Mouse (Mus musculus): ENCODE measurements around the gene Grik5. TPM values are rescaled to one million over a fixed set of nuclear protein-coding genes. Genes with fewer than 3 reads are reported as not detected.
"Not testable (repeated sequence)": the region's sequence is repeated elsewhere in the genome, so short reads cannot be mapped to it uniquely, and the experiment has no call there.

The Grik5 gene
- total RNA-seq, 2 experiments from 2014 or later = 3.3 to 3.9 TPM

- intact Hi-C loops (cut with DNase I; ENCODE audit: low total_unique reads) = no loop called here
- no peak for DNase-seq
Observed at GRCm38 (mm10) chr7:25047363-25047762, 24.8 kb downstream of the Grik5 start.

DNA sequence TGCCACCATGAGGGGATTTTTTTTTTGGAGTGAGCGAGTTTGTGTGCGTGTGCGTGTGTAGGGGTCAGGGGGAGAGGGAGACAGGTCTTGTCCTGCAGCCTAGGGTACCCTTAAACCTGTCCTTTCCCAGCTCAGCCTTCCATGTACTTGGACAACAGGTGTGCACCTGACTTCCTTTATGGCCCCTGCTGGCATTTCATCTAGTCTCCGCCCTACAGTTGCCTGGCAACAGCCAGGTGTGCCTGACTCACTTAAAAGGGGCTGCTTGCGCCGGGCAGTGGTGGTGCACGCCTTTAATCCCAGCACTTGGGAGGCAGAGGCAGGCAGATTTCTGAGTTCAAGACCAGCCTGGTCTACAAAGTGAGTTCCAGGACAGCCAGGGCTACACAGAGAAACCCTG is 27.5 kb downstream of the Grik5 start:
- DNase-seq; intact Hi-C loops (cut with DNase I; ENCODE audit: low total_unique reads): not testable (repeated sequence)

DNA sequence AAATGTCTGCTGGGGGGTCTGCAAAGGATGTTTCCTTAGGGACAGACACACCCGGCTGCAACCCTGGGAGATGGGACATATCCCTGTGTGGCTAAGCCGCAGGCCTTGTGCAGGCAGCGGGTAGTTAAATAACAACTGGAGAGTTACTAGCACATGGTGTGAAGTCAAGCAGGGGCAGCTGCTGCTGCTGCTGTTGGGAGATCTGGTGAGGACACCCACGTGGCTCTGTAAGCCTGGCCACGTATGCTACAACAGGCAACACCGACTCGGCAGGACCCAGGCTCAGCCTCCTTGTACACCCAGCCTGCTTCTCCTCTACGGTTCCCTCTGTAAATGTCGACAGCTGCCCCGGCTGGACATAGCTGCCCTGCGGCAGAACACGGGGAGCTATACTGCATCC is 30.2 kb downstream of the Grik5 start:
- intact Hi-C loops (cut with DNase I; ENCODE audit: low total_unique reads) = no loop called here
- DNase-seq = no peak

DNA sequence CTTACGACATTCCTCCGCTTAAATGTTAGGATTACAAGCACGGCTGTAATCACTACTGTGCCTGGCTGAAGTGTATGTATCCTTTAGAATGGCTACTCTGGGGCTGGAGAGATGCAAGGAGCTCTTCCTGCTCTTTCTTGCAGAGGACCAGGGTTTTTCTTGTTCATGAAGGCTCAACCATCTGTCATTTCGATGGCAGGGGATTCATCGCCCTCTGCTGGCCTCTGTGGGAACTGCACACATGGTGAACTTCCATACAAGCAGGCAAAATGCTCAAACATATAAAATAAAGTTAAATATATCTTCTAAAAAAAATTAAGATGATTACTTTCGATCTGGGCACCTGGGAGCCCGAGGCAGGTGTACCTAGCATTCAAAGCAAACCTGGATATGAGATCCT is 36.2 kb downstream of the Grik5 start:
- DNase-seq = peak; percentile 51
- intact Hi-C loops (cut with DNase I; ENCODE audit: low total_unique reads) = loop anchor here (10.0 kb wide), 1 partner anchor 59 kb away; no protein-coding TSS in a partner anchor

DNA sequence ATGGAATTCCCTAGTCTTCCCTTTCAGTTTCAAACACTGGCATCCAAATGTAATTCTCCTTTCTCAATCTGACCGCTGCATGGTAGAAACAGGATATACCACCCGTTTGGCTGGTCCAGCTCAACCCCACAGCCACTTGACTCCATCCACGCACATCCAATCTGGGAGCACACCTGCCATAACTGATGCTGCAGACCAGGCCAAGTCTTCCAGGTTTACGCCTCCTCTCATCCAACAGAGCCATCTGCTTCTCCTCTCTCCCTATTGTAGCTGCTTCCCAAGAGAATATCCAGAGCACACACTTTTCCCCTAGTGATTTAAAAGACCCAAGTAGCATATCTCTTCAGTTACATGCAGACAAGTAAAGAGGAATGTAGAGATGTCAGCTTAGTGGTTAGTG is 37.4 kb downstream of the Grik5 start:
- DNase-seq = no peak
- intact Hi-C loops (cut with DNase I; ENCODE audit: low total_unique reads) = loop anchor here (10.0 kb wide), 1 partner anchor 60 kb away; no protein-coding TSS in a partner anchor

DNA sequence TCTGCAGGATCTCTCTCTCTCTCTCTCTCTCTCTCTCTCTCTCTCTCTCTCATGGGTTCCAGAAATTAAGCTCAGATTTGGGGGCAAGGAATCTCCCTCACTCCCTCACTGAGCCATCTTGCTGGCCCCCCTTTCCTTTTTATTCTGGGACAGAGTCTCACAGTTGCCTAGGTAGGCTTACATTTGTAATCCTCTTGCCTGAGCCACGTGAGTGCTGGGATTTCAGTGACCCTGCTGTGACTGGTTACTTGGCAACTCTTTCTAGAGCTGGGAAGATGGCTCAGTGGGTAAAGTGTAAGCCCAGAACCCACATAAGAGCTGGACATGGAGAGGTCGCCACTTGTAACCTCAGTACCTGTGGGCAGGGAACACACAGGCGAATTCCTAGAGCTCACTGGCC is 40.6 kb downstream of the Grik5 start:
- intact Hi-C loops (cut with DNase I; ENCODE audit: low total_unique reads) = loop anchor here (10.0 kb wide), 1 partner anchor 63 kb away; no protein-coding TSS in a partner anchor
- DNase-seq = no peak

DNA sequence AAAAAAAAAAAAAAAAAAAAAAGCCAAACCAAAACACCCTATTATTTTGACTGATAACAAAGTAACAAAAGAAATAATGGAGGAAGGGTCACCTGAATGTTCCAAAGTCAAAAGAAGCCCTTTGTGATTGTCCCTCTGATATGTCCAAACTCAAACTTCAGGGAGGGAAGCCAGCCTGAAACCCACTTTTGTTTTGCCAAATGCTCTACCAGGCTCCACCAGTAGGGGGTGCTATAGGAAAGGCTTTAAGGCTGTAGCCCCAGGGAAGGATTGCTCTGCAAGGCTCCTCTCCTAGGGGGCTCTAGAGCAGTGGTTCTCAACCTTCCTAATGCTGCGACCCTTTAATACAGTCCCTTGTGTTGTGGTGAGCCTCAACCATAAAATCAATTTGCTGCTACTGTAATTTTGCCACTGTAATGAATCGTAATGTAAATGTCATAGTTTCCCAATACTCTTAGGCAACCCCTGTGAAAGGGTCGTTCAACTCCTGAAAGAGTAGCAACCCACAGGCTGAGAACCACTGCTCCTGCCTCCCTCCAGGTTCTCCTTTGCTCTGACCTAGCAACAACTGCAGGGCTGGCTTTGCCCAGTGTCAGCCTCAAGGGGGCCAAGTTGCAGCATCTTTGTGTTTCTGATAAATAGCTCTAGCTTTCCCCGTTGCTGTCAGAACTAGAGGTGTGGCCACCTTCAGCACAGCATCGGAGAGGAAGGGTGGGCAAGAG is 42.0 kb downstream of the Grik5 start:
- peak; percentile 61 for DNase-seq
- intact Hi-C loops (cut with DNase I; ENCODE audit: low total_unique reads) = loop anchor here (10.0 kb wide), 1 partner anchor 65 kb away; no protein-coding TSS in a partner anchor

- DNase-seq = no peak
- intact Hi-C loops (cut with DNase I; ENCODE audit: low total_unique reads) = no loop called here
Observed at GRCm38 (mm10) chr7:25026452-25026851, 45.7 kb downstream of the Grik5 start.

DNA sequence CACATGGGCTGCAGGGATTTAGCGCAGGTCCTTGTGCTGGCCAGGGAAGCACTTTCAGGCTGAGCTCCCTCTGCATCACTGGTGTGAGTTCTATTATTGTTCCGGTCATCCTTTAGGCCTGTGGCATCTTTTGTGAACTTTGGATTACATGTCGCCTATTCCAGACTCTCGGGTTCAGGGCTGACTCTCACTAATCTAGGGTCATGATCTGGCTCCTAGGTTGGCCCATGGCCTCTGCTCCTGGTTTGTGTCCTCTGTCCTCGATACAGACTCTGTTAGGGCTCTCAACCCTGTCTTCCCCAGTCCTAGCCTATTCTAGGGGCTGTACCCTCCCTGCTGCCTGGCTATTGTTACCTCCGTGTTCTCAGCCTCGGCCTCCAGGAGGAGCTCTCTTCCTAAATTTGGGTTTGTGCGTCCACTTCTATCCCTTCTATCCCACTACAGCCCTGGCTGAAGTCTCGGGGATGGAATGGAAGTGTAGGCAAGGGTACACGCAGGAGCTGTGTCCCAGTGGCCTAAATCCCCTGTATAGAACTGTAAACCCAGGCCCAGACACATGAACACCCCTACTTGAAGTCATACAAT is 46.2 kb downstream of the Grik5 start:
- intact Hi-C loops (cut with DNase I; ENCODE audit: low total_unique reads) = no loop called here
- DNase-seq = no peak

DNA sequence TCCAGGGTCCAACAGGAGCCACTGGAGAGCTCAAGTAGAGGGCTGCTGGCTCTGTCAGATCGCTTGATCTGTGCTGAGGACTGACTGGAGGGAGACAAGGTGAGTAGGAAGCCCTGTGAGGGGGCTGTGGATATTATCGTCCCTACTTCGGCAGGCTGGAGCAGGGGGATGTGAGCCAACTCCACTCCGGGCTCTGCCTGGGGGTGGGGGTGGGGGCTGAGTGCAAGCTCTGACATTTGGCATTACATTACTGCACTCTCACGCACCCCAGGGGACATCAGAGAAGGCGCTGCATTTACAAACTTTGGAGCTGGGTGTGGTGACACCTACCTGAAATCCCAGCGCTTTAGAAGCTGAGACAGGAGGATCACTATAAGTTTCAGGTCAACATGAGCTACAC is 60.6 kb downstream of the Grik5 start:
- DNase-seq = no peak
- intact Hi-C loops (cut with DNase I; ENCODE audit: low total_unique reads) = no loop called here

DNA sequence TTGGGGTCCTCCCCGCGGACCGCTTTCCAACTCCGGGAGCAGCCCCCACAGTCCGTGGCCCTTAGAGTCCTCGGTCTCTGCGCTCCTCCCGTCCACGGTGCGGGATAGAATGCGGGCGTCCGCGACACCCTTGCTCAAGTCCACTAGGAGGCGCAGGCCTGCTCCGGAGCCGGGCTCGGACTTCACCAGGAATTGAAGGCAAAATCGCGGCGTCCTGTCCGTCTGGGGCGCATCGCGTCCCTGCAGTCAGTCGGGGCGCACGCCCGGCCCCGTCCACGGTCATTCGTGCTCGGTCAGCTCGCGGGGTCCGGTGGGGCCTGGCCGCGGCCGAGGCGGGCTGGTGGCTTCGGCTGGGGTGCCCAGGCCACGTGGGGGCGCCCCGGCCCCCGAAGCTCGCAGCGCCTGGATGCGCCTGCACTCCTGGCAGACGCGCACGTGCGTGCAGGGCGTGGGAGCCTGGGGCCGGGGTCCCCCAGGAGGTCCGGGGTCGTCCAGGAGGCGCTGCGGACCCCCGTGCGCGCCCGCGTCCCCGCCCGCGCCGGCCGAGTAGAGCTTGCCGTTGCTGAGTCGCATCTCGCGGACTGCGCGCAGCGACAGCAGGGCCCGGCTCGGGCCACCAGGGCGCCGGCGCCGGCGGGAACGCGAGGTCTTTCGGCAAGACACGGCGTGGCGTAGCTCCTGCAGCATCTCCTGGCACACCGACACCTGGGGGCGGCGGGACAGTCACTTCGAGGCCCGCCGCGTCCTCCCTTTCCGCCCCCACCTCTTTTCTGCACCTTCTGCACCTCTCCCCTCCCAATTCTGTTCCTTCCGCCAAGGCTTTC is 61.8 kb downstream of the Grik5 start:
- intact Hi-C loops (cut with DNase I; ENCODE audit: low total_unique reads) = no loop called here
- DNase-seq = no peak

- intact Hi-C loops (cut with DNase I; ENCODE audit: low total_unique reads) = no loop called here
- DNase-seq = no peak
Observed at GRCm38 (mm10) chr7:25009099-25009700, 62.9 kb downstream of the Grik5 start.

- peak; percentile 58 for DNase-seq
Observed at GRCm38 (mm10) chr7:25008635-25009034, 63.5 kb downstream of the Grik5 start.

GRCm38 (mm10) chr7:25007609-25008374 is 64.4 kb downstream of the Grik5 start:
- DNase-seq = no peak
- intact Hi-C loops (cut with DNase I; ENCODE audit: low total_unique reads) = no loop called here

More at GRCm38 (mm10) chr7:25008635-25009034, 63.5 kb downstream of the Grik5 start:
- intact Hi-C loops (cut with DNase I; ENCODE audit: low total_unique reads) = no loop called here

GRCm38 (mm10) chr7:25006586-25007364 is 65.4 kb downstream of the Grik5 start:
- DNase-seq = no peak
- intact Hi-C loops (cut with DNase I; ENCODE audit: low total_unique reads) = no loop called here

DNA sequence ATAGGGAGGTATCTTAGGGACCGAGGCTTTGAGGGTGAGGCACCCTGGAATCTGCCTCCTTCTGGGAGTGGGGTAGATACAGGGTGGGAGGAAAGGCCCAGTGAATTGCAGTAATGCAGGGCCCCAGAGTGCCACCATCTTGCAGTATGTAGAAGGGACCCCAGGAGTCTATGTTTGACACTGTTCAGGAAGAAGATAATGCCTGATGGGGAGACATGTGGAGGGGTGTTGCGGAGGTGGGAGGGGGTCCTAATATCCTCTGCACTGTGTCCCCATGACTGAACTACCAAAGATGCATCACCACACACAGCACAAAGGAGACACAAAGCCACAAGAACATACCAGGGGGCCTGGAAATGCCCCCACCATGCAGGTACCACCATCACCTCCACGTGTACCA is 66.0 kb downstream of the Grik5 start:
- intact Hi-C loops (cut with DNase I; ENCODE audit: low total_unique reads) = no loop called here

DNA sequence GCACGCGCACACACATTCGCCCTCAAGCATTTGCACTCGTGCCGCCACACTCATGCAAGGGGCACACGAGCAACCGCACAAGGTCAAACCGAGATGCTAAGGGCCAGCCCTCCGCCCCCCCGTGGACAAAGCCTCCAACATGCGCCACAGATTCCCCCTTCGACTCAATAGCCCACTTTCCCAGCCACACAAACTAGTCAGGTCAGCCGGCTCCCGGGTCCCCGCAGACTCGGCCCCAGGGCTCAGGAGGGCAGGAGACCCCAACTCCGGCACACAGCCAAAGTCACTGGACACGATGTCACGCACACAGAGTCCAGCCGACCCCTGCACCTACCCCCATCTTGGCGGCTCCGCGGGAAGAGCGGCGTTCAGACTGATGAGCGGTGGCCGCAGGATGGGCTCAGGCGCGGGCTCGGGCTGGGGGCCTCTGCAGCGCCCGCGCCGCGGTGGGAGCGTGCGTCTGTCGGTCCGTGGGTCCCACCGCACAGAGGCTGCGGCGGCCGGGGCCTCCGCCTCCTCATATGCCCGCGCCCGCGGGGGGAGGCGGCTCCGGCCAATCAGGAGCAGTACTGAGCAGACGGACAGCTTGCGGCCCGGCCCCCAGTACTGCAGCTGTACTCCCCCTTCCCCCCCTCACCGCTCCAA is 66.6 kb downstream of the Grik5 start, which contains the start of gene Atp1a3:
Gene Atp1a3 (minus strand): TSS at position 538 of the 645 bp plus-strand sequence.
- no peak for DNase-seq
- intact Hi-C loops (cut with DNase I; ENCODE audit: low total_unique reads) = no loop called here

More for the DNA sequence above, 66.0 kb downstream of the Grik5 start:
- no peak for DNase-seq

GRCm38 (mm10) chr7:25004806-25005205 is 67.3 kb downstream of the Grik5 start:
- intact Hi-C loops (cut with DNase I; ENCODE audit: low total_unique reads) = no loop called here

More at GRCm38 (mm10) chr7:25004806-25005205, 67.3 kb downstream of the Grik5 start:
- DNase-seq = no peak

All from gastrocnemius, postnatal 14 days (tissue).